Mouse (Mus musculus): ENCODE results near the gene Acoxl. TPM values are rescaled to one million over a fixed set of nuclear protein-coding genes. Genes with fewer than 3 reads are reported as not detected.
A peak's percentile ranks its signal among the peaks of the same experiment; 100 is the strongest.

Gene Acoxl
- polyA plus RNA-seq, 1 experiment = 0.25 TPM

DNA sequence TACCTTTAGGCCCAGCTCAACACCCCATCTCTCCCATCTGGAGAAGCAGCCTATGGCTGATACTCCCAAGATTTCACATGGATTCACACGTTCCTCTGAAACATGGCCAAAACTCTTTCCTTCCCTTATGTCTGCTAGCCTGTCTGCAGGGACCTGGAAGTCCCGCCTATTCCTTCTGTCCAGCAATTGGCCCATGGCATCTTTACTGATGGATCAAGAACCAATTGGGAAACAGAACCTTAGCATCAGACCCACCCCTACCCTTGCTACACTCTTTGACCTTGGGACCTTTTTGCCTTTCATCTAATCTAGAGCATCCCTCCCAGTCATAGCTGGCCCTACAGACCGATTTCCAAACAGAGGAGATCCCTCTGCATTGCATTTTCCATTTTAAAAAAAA is 275.9 kb downstream of the Acoxl start:
- WGBS = 84% methylated on average over 3 of the region's 3 CpGs
- no peak for TF ChIP-seq CTCF (IDR thresholded peaks at IDR 0.05; ENCODE audit: extremely low read depth, insufficient read depth, insufficient read length, insufficient replicate concordance)
- no peak for TF ChIP-seq POLR2A (IDR thresholded peaks at IDR 0.05; ENCODE audit: low read depth, low read length)

GRCm38 (mm10) chr2:128115579-128115978 is 276.9 kb downstream of the Acoxl start:
- Histone ChIP-seq H3K4me1 (ENCODE audit: control insufficient read depth, insufficient read depth, insufficient read length) (peaks cover 6% of the 10 kb centered on the region; the same call in 1 of the 2 replicates), H3K4me3 (ENCODE audit: extremely low read depth, insufficient read depth, insufficient read length) (no peak overlapping the region), H3K27ac (ENCODE audit: insufficient read depth, low read length) (no peak overlapping the region), H3K36me3 (ENCODE audit: control insufficient read depth, insufficient read depth, low read length) (no peaks in the 10 kb centered on the region), H3K27me3 (ENCODE audit: control insufficient read depth, insufficient read depth, low read length) (no peaks in the 10 kb centered on the region)
- TF ChIP-seq CTCF (IDR thresholded peaks at IDR 0.05; ENCODE audit: extremely low read depth, insufficient read depth, insufficient read length, insufficient replicate concordance) = no peak
- TF ChIP-seq POLR2A (IDR thresholded peaks at IDR 0.05; ENCODE audit: low read depth, low read length) = no peak
- DNase-seq (ENCODE audit: low read depth in 1 of 2, low spot score in 2 of 2) = no peak
- WGBS = 85% methylated on average over 4 of the region's 4 CpGs

More for the DNA sequence above, 275.9 kb downstream of the Acoxl start:
- H3K27me3 ChIP-seq (ENCODE audit: control insufficient read depth, insufficient read depth, low read length) = no peaks in the 10 kb centered on the region
- H3K4me3 ChIP-seq (ENCODE audit: extremely low read depth, insufficient read depth, insufficient read length) = no peak overlapping the region
- H3K36me3 ChIP-seq (ENCODE audit: control insufficient read depth, insufficient read depth, low read length) = no peaks in the 10 kb centered on the region
- no peak overlapping the region for H3K27ac ChIP-seq (ENCODE audit: insufficient read depth, low read length)
- no peak for DNase-seq (ENCODE audit: low read depth in 1 of 2, low spot score in 2 of 2)
- H3K4me1 ChIP-seq (ENCODE audit: control insufficient read depth, insufficient read depth, insufficient read length) = peaks cover 6% of the 10 kb centered on the region; the same call in 1 of the 2 replicates

GRCm38 (mm10) chr2:128117605-128118004 is 278.9 kb downstream of the Acoxl start:
- peaks cover 2% of the 10 kb centered on the region; the same call in 1 of the 2 replicates for H3K4me1 ChIP-seq (ENCODE audit: control insufficient read depth, insufficient read depth, insufficient read length)
- H3K36me3 ChIP-seq (ENCODE audit: control insufficient read depth, insufficient read depth, low read length) = no peaks in the 10 kb centered on the region
- no peak for DNase-seq (ENCODE audit: low read depth in 1 of 2, low spot score in 2 of 2)
- 76% methylated on average over 7 of the region's 7 CpGs for WGBS
- no peaks in the 10 kb centered on the region for H3K27me3 ChIP-seq (ENCODE audit: control insufficient read depth, insufficient read depth, low read length)
- no peak overlapping the region for H3K27ac ChIP-seq (ENCODE audit: insufficient read depth, low read length)
- H3K4me3 ChIP-seq (ENCODE audit: extremely low read depth, insufficient read depth, insufficient read length) = no peak overlapping the region
- no peak for TF ChIP-seq CTCF (IDR thresholded peaks at IDR 0.05; ENCODE audit: extremely low read depth, insufficient read depth, insufficient read length, insufficient replicate concordance)
- no peak for TF ChIP-seq POLR2A (IDR thresholded peaks at IDR 0.05; ENCODE audit: low read depth, low read length)

DNA sequence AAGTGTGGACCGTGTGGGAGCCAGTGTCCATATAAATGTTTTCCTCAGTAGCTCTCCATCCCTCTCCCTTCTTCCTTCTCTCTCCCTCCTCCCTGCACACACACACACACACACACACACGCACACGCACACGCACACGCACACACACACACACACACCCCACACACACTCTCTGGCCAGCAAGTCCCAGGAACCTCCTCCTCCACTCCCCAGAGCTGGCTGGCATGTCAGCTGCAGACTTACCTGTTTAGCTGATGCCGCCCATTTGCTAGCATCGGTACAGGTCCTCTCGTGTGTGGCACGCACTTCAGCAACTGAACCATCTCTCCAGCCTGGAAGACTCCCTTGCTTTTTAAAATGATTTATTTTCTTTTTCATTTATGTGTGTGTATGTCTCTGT is 280.3 kb downstream of the Acoxl start:
- Histone ChIP-seq H3K4me1 (ENCODE audit: control insufficient read depth, insufficient read depth, insufficient read length) (peaks cover 9% of the 10 kb centered on the region), H3K27me3 (ENCODE audit: control insufficient read depth, insufficient read depth, low read length) (no peaks in the 10 kb centered on the region; the same call in none of the 2 replicates), H3K4me3 (ENCODE audit: extremely low read depth, insufficient read depth, insufficient read length) (no peak overlapping the region), H3K36me3 (ENCODE audit: control insufficient read depth, insufficient read depth, low read length) (no peaks in the 10 kb centered on the region), H3K27ac (ENCODE audit: insufficient read depth, low read length) (no peak overlapping the region)
- no peak for DNase-seq (ENCODE audit: low read depth in 1 of 2, low spot score in 2 of 2)
- WGBS = 97% methylated on average over 9 of the region's 9 CpGs
- no peak for TF ChIP-seq POLR2A (IDR thresholded peaks at IDR 0.05; ENCODE audit: low read depth, low read length)
- no peak for TF ChIP-seq CTCF (IDR thresholded peaks at IDR 0.05; ENCODE audit: extremely low read depth, insufficient read depth, insufficient read length, insufficient replicate concordance)

GRCm38 (mm10) chr2:128122491-128122890 is 283.8 kb downstream of the Acoxl start:
- no peak overlapping the region for H3K27ac ChIP-seq (ENCODE audit: insufficient read depth, low read length)
- TF ChIP-seq POLR2A (IDR thresholded peaks at IDR 0.05; ENCODE audit: low read depth, low read length) = no peak
- TF ChIP-seq CTCF (IDR thresholded peaks at IDR 0.05; ENCODE audit: extremely low read depth, insufficient read depth, insufficient read length, insufficient replicate concordance) = peak; percentile 58; the same call in 1 of the 2 replicates
- WGBS = 5% methylated on average over 9 of the region's 9 CpGs
- no peaks in the 10 kb centered on the region for H3K36me3 ChIP-seq (ENCODE audit: control insufficient read depth, insufficient read depth, low read length)
- H3K27me3 ChIP-seq (ENCODE audit: control insufficient read depth, insufficient read depth, low read length) = no peaks in the 10 kb centered on the region; the same call in none of the 2 replicates
- peaks cover 22% of the 10 kb centered on the region for H3K4me1 ChIP-seq (ENCODE audit: control insufficient read depth, insufficient read depth, insufficient read length)
- H3K4me3 ChIP-seq (ENCODE audit: extremely low read depth, insufficient read depth, insufficient read length) = no peak overlapping the region
- DNase-seq (ENCODE audit: low read depth in 1 of 2, low spot score in 2 of 2) = peak; percentile 38 to 53

DNA sequence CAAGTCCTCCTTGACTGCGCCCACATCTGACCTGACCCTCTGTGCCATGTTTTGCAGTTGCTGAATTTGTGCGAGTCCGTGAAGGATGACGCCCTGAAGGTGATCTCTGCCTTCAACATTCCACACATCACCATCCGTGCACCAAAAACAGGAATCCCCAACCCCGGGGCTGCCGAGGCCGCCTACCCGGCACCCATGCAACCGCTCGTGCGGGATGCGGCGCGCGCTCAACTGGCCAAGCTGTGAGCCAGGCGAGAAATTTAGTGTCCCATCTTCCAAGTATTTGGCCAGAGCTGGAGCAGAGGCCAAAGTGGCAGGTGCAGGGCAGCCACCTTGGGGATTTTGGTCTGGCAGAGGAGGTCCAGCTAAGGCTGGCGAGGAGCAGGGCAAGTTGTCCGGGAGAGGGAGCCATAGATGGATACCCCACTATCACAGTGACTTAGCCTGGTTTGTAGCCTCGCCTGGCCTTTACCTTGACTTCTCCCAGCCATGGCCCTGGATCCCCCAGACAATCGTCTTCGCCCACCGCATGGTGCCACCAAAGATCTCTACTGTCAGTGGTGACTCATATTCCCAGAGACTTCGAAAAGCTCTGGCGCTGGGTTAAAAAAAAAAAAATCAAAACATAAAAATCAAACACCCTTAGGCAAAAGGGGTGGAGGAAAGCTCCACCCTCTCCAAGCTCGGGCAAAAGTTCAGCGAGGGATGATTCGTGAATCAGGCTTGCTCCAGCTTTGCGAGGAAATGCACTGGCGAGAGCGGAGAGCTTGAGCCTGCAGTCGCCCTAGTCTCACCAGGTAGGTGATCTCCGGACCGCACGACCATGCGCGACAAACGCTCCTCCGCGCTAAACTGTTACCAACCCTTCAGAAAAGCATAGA is 284.5 kb downstream of the Acoxl start:
- no peak for TF ChIP-seq CTCF (IDR thresholded peaks at IDR 0.05; ENCODE audit: extremely low read depth, insufficient read depth, insufficient read length, insufficient replicate concordance)
- no peak for TF ChIP-seq POLR2A (IDR thresholded peaks at IDR 0.05; ENCODE audit: low read depth, low read length)
- H3K27ac ChIP-seq (ENCODE audit: insufficient read depth, low read length) = no peak overlapping the region
- peak in 1 of 2 experiments; percentile 21 for DNase-seq (ENCODE audit: low read depth in 1 of 2, low spot score in 2 of 2)
- H3K4me3 ChIP-seq (ENCODE audit: extremely low read depth, insufficient read depth, insufficient read length) = peak overlapping the region; percentile 56; the same call in 1 of the 2 replicates
- H3K4me1 ChIP-seq (ENCODE audit: control insufficient read depth, insufficient read depth, insufficient read length) = peaks cover 22% of the 10 kb centered on the region
- no peaks in the 10 kb centered on the region for H3K36me3 ChIP-seq (ENCODE audit: control insufficient read depth, insufficient read depth, low read length)
- no peaks in the 10 kb centered on the region; the same call in none of the 2 replicates for H3K27me3 ChIP-seq (ENCODE audit: control insufficient read depth, insufficient read depth, low read length)
- 4% methylated on average over 40 of the region's 40 CpGs for WGBS
